Mouse (Mus musculus) bone marrow, adult 2 months (tissue): ENCODE measurements around the gene Ccser2.

Source experiments
- CTCF ChIP-seq: fragments of 200-500 bp; IDR thresholded peaks from 2 replicates; pipeline ENCODE4 v1.5.1; 2011; ENCODE audit warnings: low read length, control low read depth; ENCODE audit not compliant: control insufficient read depth, insufficient read depth
- POLR2A ChIP-seq: fragments of 200-500 bp; IDR thresholded peaks from 2 replicates; pipeline ENCODE4 v1.6.1; 2011; ENCODE audit warnings: low read depth, mild to moderate bottlenecking, control low read depth, low read length, borderline replicate concordance; ENCODE audit not compliant: control insufficient read depth

- no peak for TF ChIP-seq POLR2A
- TF ChIP-seq CTCF: no peak
Observed at GRCm38 (mm10) chr14:36932038-36932437, 36.5 kb downstream of the Ccser2 start.
